Mouse (Mus musculus) left cerebral cortex, postnatal 10 days (tissue): Measurements from ENCODE around the gene Tmem120b. TPM values are rescaled to one million over a fixed set of nuclear protein-coding genes. Genes with fewer than 3 reads are reported as not detected.

Source experiments
- total RNA-seq, 2 experiments: library from RNA; stranded (reverse); gene quantifications; 2 replicates each; pipeline ENCODE4 v1.2.3; 2021

Tmem120b gene
- total RNA-seq, 2 experiments from 2014 or later, result 19.5 to 23.2 TPM

Other genes with a start within 250 kb of the Tmem120b start
- 100 to 1,000 TPM; 307 to 314 TPM for gene Anapc5, start 247.1 kb upstream of the Tmem120b start, total RNA-seq
- 10 to 100 TPM; 40.0 to 46.5 TPM for gene Rnf34, start 218.4 kb upstream of the Tmem120b start, total RNA-seq
- 10 to 100 TPM; 48.9 to 51.1 TPM for gene Kdm2b, start 78.6 kb upstream of the Tmem120b start, total RNA-seq
- gene Orai1, start 53.3 kb upstream of the Tmem120b start, total RNA-seq, result 10 to 100 TPM in 1 of 2 experiments, 1 to 10 TPM in 1; 9.0 to 10.1 TPM
- not detected for gene Morn3, start 21.4 kb upstream of the Tmem120b start, total RNA-seq
- 10 to 100 TPM; 56.0 to 56.7 TPM for gene Rhof, start 64.3 kb downstream of the Tmem120b start, total RNA-seq
- gene Setd1b, start 73.8 kb downstream of the Tmem120b start, total RNA-seq, result 10 to 100 TPM; 30.3 to 32.6 TPM
- 10 to 100 TPM; 37.9 to 38.9 TPM for gene Psmd9, start 101.0 kb downstream of the Tmem120b start, total RNA-seq
- gene Hpd, start 114.3 kb downstream of the Tmem120b start, total RNA-seq, result not detected
- 1 to 10 TPM; 6.3 to 7.2 TPM for gene Wdr66, start 183.7 kb downstream of the Tmem120b start, total RNA-seq